Mouse (Mus musculus) left cerebral cortex, postnatal 4 days (tissue): ENCODE data around the gene Olfr954. TPM values are rescaled to one million over a fixed set of nuclear protein-coding genes. Genes with fewer than 3 reads are reported as not detected.

ENCODE experiments used
- DNase-seq: peaks from one replicate; pipeline ENCODE4 v3.0.0-alpha.2; 2022
- intact Hi-C: fragments of 180-260 bp; cut with DNase I; formaldehyde crosslinking; loops from one replicate; pipeline ENCODE4 v1.15.1; 2025
- total RNA-seq, 2 experiments: library from RNA; stranded (reverse); gene quantifications; 2 replicates each; pipeline ENCODE4 v1.2.3; 2021

The Olfr954 gene
- total RNA-seq = not detected

GRCm38 (mm10) chr9:39456401-39456800 is at the start of gene Olfr954:
Gene Olfr954, plus strand, starts transcription at chr9:39456701.
- no peak for DNase-seq
- intact Hi-C loops = loop anchor here (5.0 kb wide), 1 partner anchor 1749 kb away; no protein-coding TSS in a partner anchor

- intact Hi-C loops = no loop called here
- no peak for DNase-seq
Observed at GRCm38 (mm10) chr9:39427048-39427447, 29.5 kb upstream of the Olfr954 start, which contains the start of gene Olfr952. Gene Olfr952, minus strand, starts transcription at chr9:39427148.

DNA sequence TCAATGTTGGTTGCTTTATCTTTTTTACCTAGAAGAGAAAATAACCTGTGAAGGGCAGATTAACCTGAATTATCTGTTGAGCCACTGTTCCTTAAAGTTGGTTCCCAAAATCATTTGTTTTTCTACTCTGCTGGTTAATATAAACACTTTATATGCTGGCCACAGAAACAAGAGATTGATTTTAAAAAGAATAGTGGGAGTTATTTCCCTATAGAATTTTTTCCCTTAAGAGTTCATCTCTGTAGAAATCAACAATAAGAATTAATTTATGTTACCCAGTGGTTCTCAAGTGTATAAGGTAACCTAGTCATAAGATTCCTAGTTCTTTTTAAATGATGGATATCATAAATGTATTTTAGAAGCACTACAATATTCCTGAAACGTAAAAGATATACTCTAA is 15.3 kb downstream of the Olfr954 start, which contains the start of gene Olfr955:
Gene Olfr955 (minus strand): TSS at position 101 of the 400 bp plus-strand sequence.
- DNase-seq = no peak
- intact Hi-C loops = loop anchor here (5.0 kb wide), 1 partner anchor 40 kb away; no protein-coding TSS in a partner anchor

- intact Hi-C loops = no loop called here
Observed at GRCm38 (mm10) chr9:39493895-39494294, 37.4 kb downstream of the Olfr954 start, which contains the start of gene Olfr44. Gene Olfr44, minus strand, starts transcription at chr9:39493995.

GRCm38 (mm10) chr9:39508998-39509397 is 52.5 kb downstream of the Olfr954 start:
- intact Hi-C loops = no loop called here
- peak; percentile 66 for DNase-seq

More at GRCm38 (mm10) chr9:39493895-39494294, 37.4 kb downstream of the Olfr954 start, which contains the start of gene Olfr44:
- DNase-seq = no peak

DNA sequence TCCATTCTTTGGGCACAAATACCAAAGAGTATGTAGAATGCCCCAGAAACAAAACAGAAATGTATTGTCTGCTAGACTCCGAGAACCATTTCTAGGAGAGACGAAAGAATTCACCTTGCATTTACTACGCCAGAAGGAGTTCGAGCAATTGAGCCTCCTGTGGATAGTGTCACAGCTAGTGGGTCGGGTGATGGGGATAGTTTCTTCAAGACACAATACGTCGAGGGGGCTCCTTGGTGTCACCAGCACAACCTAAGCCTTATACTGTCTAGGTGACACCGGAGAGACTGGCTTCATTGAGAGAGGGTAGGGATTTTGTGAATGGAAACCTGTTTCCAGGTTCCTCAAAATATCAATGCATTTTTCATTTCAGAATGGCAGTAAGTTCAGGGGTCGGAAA is 52.9 kb downstream of the Olfr954 start:
- intact Hi-C loops = no loop called here

More for the DNA sequence above, 52.9 kb downstream of the Olfr954 start:
- no peak for DNase-seq

Other genes with a start within 250 kb of the Olfr954 start
- not detected for gene Olfr1537, start 206.7 kb upstream of the Olfr954 start, total RNA-seq
- gene Olfr945, start 179.9 kb upstream of the Olfr954 start, total RNA-seq = not detected
- gene Olfr948, start 130.7 kb upstream of the Olfr954 start, total RNA-seq = not detected
- not detected for gene Olfr951, start 69.3 kb upstream of the Olfr954 start, total RNA-seq
- gene Olfr952, start 29.6 kb upstream of the Olfr954 start, total RNA-seq = not detected
- gene Olfr955, start 15.2 kb downstream of the Olfr954 start, total RNA-seq = not detected
- gene Olfr44, start 37.3 kb downstream of the Olfr954 start, total RNA-seq = not detected
- not detected for gene Olfr957, start 59.1 kb downstream of the Olfr954 start, total RNA-seq
- under 1 TPM in 1 of 2 experiments, not detected in 1; 0.12 TPM for gene Olfr958, start 97.4 kb downstream of the Olfr954 start, total RNA-seq
- gene Olfr959, start 118.9 kb downstream of the Olfr954 start, total RNA-seq = not detected
- gene AW551984, start 147.7 kb downstream of the Olfr954 start, total RNA-seq = 10 to 100 TPM; 21.2 to 46.8 TPM
- gene Olfr148, start 154.0 kb downstream of the Olfr954 start, total RNA-seq = not detected
- not detected for gene Olfr960, start 164.7 kb downstream of the Olfr954 start, total RNA-seq
- gene Olfr961, start 188.4 kb downstream of the Olfr954 start, total RNA-seq = not detected
- not detected for gene Olfr963, start 210.5 kb downstream of the Olfr954 start, total RNA-seq